Mouse (Mus musculus) liver, postnatal 0 days (tissue): Measurements from ENCODE around the gene Mapk1. TPM values are rescaled to one million over a fixed set of nuclear protein-coding genes. Genes with fewer than 3 reads are reported as not detected.

Experiments
- ATAC-seq: fragments of 200-750 bp; cut with Nextera tagmentation; 2 replicates; pipeline ENCODE4 v1.8.0; 2017; ENCODE audit warnings: mild to moderate bottlenecking, moderate library complexity
- DNase-seq: peaks from one replicate; pipeline ENCODE4 v3.0.0-alpha.2; 2016
- H3K27ac ChIP-seq: fragments of 300-500 bp; sonication (generic); 2 replicates; pipeline ENCODE4 v1.5.1; 2014; ENCODE audit warnings: antibody characterized with exemption, moderate library complexity, mild to moderate bottlenecking, low read depth
- H3K27me3 ChIP-seq: fragments of 300-500 bp; sonication (generic); 2 replicates; pipeline ENCODE4 v1.6.1; 2014; ENCODE audit warnings: low read length, control low read depth, mixed read lengths; ENCODE audit not compliant: insufficient read depth
- H3K36me3 ChIP-seq: fragments of 300-500 bp; sonication (generic); replicated peaks from 2 replicates; pipeline ENCODE4 v1.6.1; 2014; ENCODE audit warnings: mild to moderate bottlenecking, control low read depth, low read length, moderate library complexity, mixed read lengths; ENCODE audit not compliant: insufficient read depth
- H3K4me1 ChIP-seq: fragments of 300-500 bp; sonication (generic); 2 replicates; pipeline ENCODE4 v1.6.1; 2014; ENCODE audit warnings: antibody characterized with exemption, mild to moderate bottlenecking, control low read depth; ENCODE audit not compliant: insufficient read depth
- H3K4me2 ChIP-seq: fragments of 300-500 bp; sonication (generic); 2 replicates; pipeline ENCODE4 v1.6.1; 2014; ENCODE audit warnings: low read depth, mild to moderate bottlenecking, low read length, moderate library complexity, mixed read lengths
- H3K4me3 ChIP-seq: fragments of 300-500 bp; sonication (generic); 2 replicates; pipeline ENCODE4 v1.5.1; 2014; ENCODE audit warnings: low read depth, low read length
- H3K9ac ChIP-seq: fragments of 300-500 bp; sonication (generic); replicated peaks from 2 replicates; pipeline ENCODE4 v1.6.1; 2014; ENCODE audit warnings: mild to moderate bottlenecking, moderate library complexity
- H3K9me3 ChIP-seq: fragments of 300-500 bp; sonication (generic); 2 replicates; pipeline ENCODE4 v1.6.1; 2016; ENCODE audit warnings: mild to moderate bottlenecking, control low read depth, low read length, mixed read lengths
- CTCF ChIP-seq: sonication (generic); IDR thresholded peaks from 2 replicates; pipeline ENCODE4 v1.5.1; 2016; ENCODE audit warnings: antibody characterized with exemption, low read depth
- EP300 ChIP-seq: IDR thresholded peaks from 2 replicates; pipeline ENCODE4 v1.6.1; 2016; ENCODE audit warnings: antibody characterized with exemption, low read depth, mild to moderate bottlenecking
- WGBS: fragments of 180-500 bp; shearing (Covaris S2); extraction: QIAGEN DNeasy Blood & Tissue Kit; methylation state at CpG from one replicate; pipeline ENCODE4 v1.1.7; 2014; ENCODE audit not compliant: insufficient replicate concordance; 5-methylcytosine and 5-hydroxymethylcytosine counted together
- polyA plus RNA-seq: library from polyadenylated mRNA; unstranded; fragments of >200 nt; fragmentation: Nextera tagmentation; extraction: Ambion mirVana; gene quantifications from 2 replicates; pipeline ENCODE4 v1.2.1, GENCODE M21; 2015

The Mapk1 gene
- polyA plus RNA-seq, 1 experiment from 2014 or later: 56.8 TPM

- DNase-seq: no peak
- Histone ChIP-seq H3K27ac (no peak overlapping the region), H3K27me3 (no peaks in the 10 kb centered on the region), H3K9me3 (no peaks in the 10 kb centered on the region), H3K4me2 (no peak overlapping the region), H3K9ac (no peak overlapping the region), H3K4me1 (no peaks in the 10 kb centered on the region), H3K4me3 (no peak overlapping the region), H3K36me3 (peaks cover 31% of the 10 kb centered on the region)
- no peak for ATAC-seq
- TF ChIP-seq CTCF (no peak), EP300 (no peak)
- 81% methylated on average over 6 of the region's 6 CpGs for WGBS
These were observed 99.1 kb downstream of the Mapk1 start for GRCm38 (mm10) chr16:17082121-17082792.

- H3K36me3 ChIP-seq: peaks cover 64% of the 10 kb centered on the region
- H3K27me3 ChIP-seq: no peaks in the 10 kb centered on the region
- no peaks in the 10 kb centered on the region for H3K9me3 ChIP-seq
- TF ChIP-seq EP300 (no peak), CTCF (no peak)
- no peaks in the 10 kb centered on the region for H3K4me1 ChIP-seq
- DNase-seq (no peak), ATAC-seq (no peak)
- no peak overlapping the region for H3K9ac ChIP-seq
- H3K4me3 ChIP-seq: no peak overlapping the region
- H3K4me2 ChIP-seq: no peak overlapping the region
- H3K27ac ChIP-seq: peak overlapping the region; percentile 16; the same call in 1 of the 2 replicates
- WGBS: 70% methylated on average over 4 of the region's 4 CpGs
These were observed 102.5 kb downstream of the Mapk1 start for GRCm38 (mm10) chr16:17085636-17086035.

- no peaks in the 10 kb centered on the region for H3K9me3 ChIP-seq
- no peak for ATAC-seq
- H3K36me3 ChIP-seq: peaks cover 70% of the 10 kb centered on the region
- 71% methylated on average over 3 of the region's 3 CpGs for WGBS
- DNase-seq: no peak
- TF ChIP-seq EP300: no peak
- TF ChIP-seq CTCF: no peak
- no peaks in the 10 kb centered on the region for H3K27me3 ChIP-seq
- H3K4me2 ChIP-seq: no peak overlapping the region
- H3K27ac ChIP-seq: no peak overlapping the region
- H3K4me3 ChIP-seq: no peak overlapping the region
- H3K4me1 ChIP-seq: no peaks in the 10 kb centered on the region
- no peak overlapping the region for H3K9ac ChIP-seq
These were observed 103.1 kb downstream of the Mapk1 start for GRCm38 (mm10) chr16:17086241-17086640.

GRCm38 (mm10) chr16:17086669-17087193 lies 103.5 kb downstream of the Mapk1 start:
- no peak overlapping the region for H3K4me3 ChIP-seq
- ATAC-seq (no peak), DNase-seq (no peak)
- H3K4me1 ChIP-seq: no peaks in the 10 kb centered on the region
- no peaks in the 10 kb centered on the region for H3K27me3 ChIP-seq
- H3K4me2 ChIP-seq: no peak overlapping the region
- no peak overlapping the region for H3K27ac ChIP-seq
- no peaks in the 10 kb centered on the region for H3K9me3 ChIP-seq
- WGBS: 87% methylated on average over 13 of the region's 13 CpGs
- TF ChIP-seq EP300: no peak
- TF ChIP-seq CTCF: no peak
- no peak overlapping the region for H3K9ac ChIP-seq
- H3K36me3 ChIP-seq: peaks cover 75% of the 10 kb centered on the region

- TF ChIP-seq CTCF (peak; percentile 16; the same call in 1 of the 2 replicates), EP300 (no peak)
- no peak overlapping the region for H3K9ac ChIP-seq
- H3K36me3 ChIP-seq: peaks cover 84% of the 10 kb centered on the region
- WGBS: 79% methylated on average over 3 of the region's 3 CpGs
- ATAC-seq (no peak), DNase-seq (no peak)
- H3K9me3 ChIP-seq: no peaks in the 10 kb centered on the region
- no peak overlapping the region for H3K4me2 ChIP-seq
- no peak overlapping the region for H3K27ac ChIP-seq
- no peaks in the 10 kb centered on the region for H3K27me3 ChIP-seq
- H3K4me3 ChIP-seq: no peak overlapping the region
- H3K4me1 ChIP-seq: no peaks in the 10 kb centered on the region
These were observed 105.2 kb downstream of the Mapk1 start for GRCm38 (mm10) chr16:17088346-17088745.

GRCm38 (mm10) chr16:17096938-17097337 lies 113.8 kb downstream of the Mapk1 start:
- no peak for ATAC-seq
- peaks cover 80% of the 10 kb centered on the region for H3K36me3 ChIP-seq
- no peak overlapping the region for H3K27ac ChIP-seq
- H3K9me3 ChIP-seq: no peaks in the 10 kb centered on the region
- 76% methylated on average over 3 of the region's 3 CpGs for WGBS
- TF ChIP-seq CTCF: no peak
- no peak for TF ChIP-seq EP300
- H3K4me1 ChIP-seq: no peaks in the 10 kb centered on the region
- no peak overlapping the region for H3K4me2 ChIP-seq
- H3K27me3 ChIP-seq: no peaks in the 10 kb centered on the region
- DNase-seq: no peak
- H3K4me3 ChIP-seq: no peak overlapping the region
- no peak overlapping the region for H3K9ac ChIP-seq

Other genes starting within 250 kb of the Mapk1 start
- gene Spag6l, start 153.9 kb upstream of the Mapk1 start, polyA plus RNA-seq: 0.05 and 0.15 TPM in 2 replicates
- gene Igll1, start 119.4 kb upstream of the Mapk1 start, polyA plus RNA-seq: 18.2 and 18.9 TPM in 2 replicates
- 17.1 and 17.8 TPM in 2 replicates for gene Top3b, start 112.6 kb upstream of the Mapk1 start, polyA plus RNA-seq
- gene Vpreb1, start 112.5 kb upstream of the Mapk1 start, polyA plus RNA-seq: 13.6 and 14.9 TPM in 2 replicates
- gene Ppm1f, start 86.9 kb upstream of the Mapk1 start, polyA plus RNA-seq: 3.3 and 4.5 TPM in 2 replicates
- 0.92 and 1.2 TPM in 2 replicates for gene Ypel1, start 86.3 kb downstream of the Mapk1 start, polyA plus RNA-seq
- 32.6 and 34.1 TPM in 2 replicates for gene Ppil2, start 127.9 kb downstream of the Mapk1 start, polyA plus RNA-seq
- gene 2610318N02Rik, start 141.8 kb downstream of the Mapk1 start, polyA plus RNA-seq: 4.6 and 5.2 TPM in 2 replicates
- gene Sdf2l1, start 149.0 kb downstream of the Mapk1 start, polyA plus RNA-seq: 25.8 and 27.1 TPM in 2 replicates
- 2.3 and 3.4 TPM in 2 replicates for gene Ydjc, start 161.2 kb downstream of the Mapk1 start, polyA plus RNA-seq
- gene Ccdc116, start 163.8 kb downstream of the Mapk1 start, polyA plus RNA-seq: 0.12 and 0.13 TPM in 2 replicates
- 147 and 149 TPM in 2 replicates for gene Ube2l3, start 219.3 kb downstream of the Mapk1 start, polyA plus RNA-seq
- 0.02 TPM in 1 of 2 replicates, not detected in the other for gene Rimbp3, start 225.2 kb downstream of the Mapk1 start, polyA plus RNA-seq